13 mouse cellular contexts compared by ENCODE assay signal in the genomic region with DNA sequence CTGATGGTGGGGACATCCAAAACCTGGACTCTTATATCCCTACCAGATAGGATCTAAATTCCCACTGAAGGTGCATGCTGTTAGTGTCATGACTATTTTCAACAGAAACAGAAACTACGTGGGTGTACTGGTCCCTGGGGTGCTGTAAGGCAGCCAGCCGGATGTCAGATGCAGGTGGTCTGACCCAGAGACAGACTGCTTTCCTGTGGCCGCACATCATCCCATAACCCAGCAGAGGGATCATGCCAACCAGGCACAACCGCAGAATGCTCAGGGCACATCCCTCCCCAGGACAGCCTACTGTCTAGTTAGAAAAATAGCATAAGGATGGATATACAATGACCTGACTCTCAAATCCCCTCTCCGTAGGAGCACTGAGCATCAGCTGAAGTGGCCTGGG. TPM values are rescaled to one million over a fixed set of nuclear protein-coding genes. Genes with fewer than 3 reads are reported as not detected.
DNase-seq lines count a peak whose midpoint lies in the region; ATAC-seq and TF ChIP-seq lines count a peak whose summit lies in the region.
"Had no signal": no experiment of that assay in that cellular context is flagged by ENCODE, and none has a peak within 500 bp of the region (broad histone marks: within the 10 kb centered on the region; RNA-seq: fewer than 3 reads in every experiment).

No protein-coding gene starts in this region.

- no peak for ATAC-seq in hindbrain, embryonic 12.5 days (ENCODE audit: low FRiP score)
- ATAC-seq: intestine, embryonic 15.5 days had no signal

- H3K4me2 ChIP-seq in hindbrain, embryonic 12.5 days (replicated peaks) = no peak overlapping the region
- H3K4me2 ChIP-seq: embryonic facial prominence, embryonic 12.5 days; intestine, embryonic 15.5 days; midbrain, embryonic 12.5 days had no signal

- H3K27ac ChIP-seq in layer of hippocampus, adult 2 months = peak overlapping the region; percentile 67
- peak overlapping the region; percentile 11; the same call in 1 of the 2 replicates for H3K27ac ChIP-seq in small intestine, adult 2 months (ENCODE audit: insufficient read depth, low read depth, low read length)
- H3K27ac ChIP-seq in heart, embryonic 10.5 days = no peak overlapping the region
- H3K27ac ChIP-seq in hindbrain, embryonic 12.5 days = no peak overlapping the region
- H3K27ac ChIP-seq: embryonic facial prominence, embryonic 12.5 days; heart, adult 2 months; intestine, embryonic 15.5 days; midbrain, embryonic 12.5 days had no signal

- TF ChIP-seq POLR2A in small intestine, adult 2 months (IDR thresholded peaks at IDR 0.05; ENCODE audit: low read depth, low read length) = no peak

- H3K36me3 ChIP-seq in small intestine, adult 2 months (ENCODE audit: control insufficient read depth, insufficient read depth, low read length) = no peaks in the 10 kb centered on the region
- H3K36me3 ChIP-seq in heart, embryonic 10.5 days = no peaks in the 10 kb centered on the region
- no peaks in the 10 kb centered on the region for H3K36me3 ChIP-seq in hindbrain, embryonic 12.5 days
- H3K36me3 ChIP-seq: embryonic facial prominence, embryonic 12.5 days; intestine, embryonic 15.5 days; midbrain, embryonic 12.5 days had no signal

- peak overlapping the region; percentile 31; the same call in 1 of the 2 replicates for H3K4me3 ChIP-seq in layer of hippocampus, adult 2 months
- peak overlapping the region; percentile 2; the same call in 1 of the 2 replicates for H3K4me3 ChIP-seq in small intestine, adult 2 months (ENCODE audit: low read depth, low read length)
- no peak overlapping the region for H3K4me3 ChIP-seq in heart, embryonic 10.5 days
- no peak overlapping the region for H3K4me3 ChIP-seq in hindbrain, embryonic 12.5 days
- H3K4me3 ChIP-seq: embryonic facial prominence, embryonic 12.5 days; heart, adult 2 months; intestine, embryonic 15.5 days; midbrain, embryonic 12.5 days had no signal

- H3K9me3 ChIP-seq in heart, embryonic 10.5 days = no peaks in the 10 kb centered on the region
- H3K9me3 ChIP-seq in hindbrain, embryonic 12.5 days (replicated peaks) = no peaks in the 10 kb centered on the region
- H3K9me3 ChIP-seq: embryonic facial prominence, embryonic 12.5 days; intestine, embryonic 15.5 days; midbrain, embryonic 12.5 days had no signal

- H3K9ac ChIP-seq in hindbrain, embryonic 12.5 days = no peak overlapping the region
- H3K9ac ChIP-seq: embryonic facial prominence, embryonic 12.5 days; intestine, embryonic 15.5 days; midbrain, embryonic 12.5 days had no signal

- 0 out of 2 replicates have a peak, but pooled peaks have one; percentile 9 for TF ChIP-seq CTCF in layer of hippocampus, adult 2 months (conservative IDR thresholded peaks at IDR 0.05)
- TF ChIP-seq CTCF in small intestine, adult 2 months (IDR thresholded peaks at IDR 0.05; ENCODE audit: extremely low read depth, insufficient read length, insufficient replicate concordance, low read depth, low read length) = no peak

- no peak for DNase-seq in layer of hippocampus, adult 2 months (ENCODE audit: low spot score in 2 of 2)
- no peak for DNase-seq in layer of hippocampus, adult 18-20 months (ENCODE audit: low spot score in 2 of 2)
- peak; percentile 16 for DNase-seq in thymus, postnatal 4 days
- DNase-seq in thymus, postnatal 25 days = no peak
- DNase-seq in heart, embryonic 10.5 days (ENCODE audit: low spot score) = no peak
- DNase-seq: cerebellum, adult 9-11 months; right cerebral cortex, postnatal 4 days had no signal

- no peaks in the 10 kb centered on the region for H3K4me1 ChIP-seq in small intestine, adult 2 months (ENCODE audit: control insufficient read depth, insufficient read depth, insufficient read length, low read length)
- H3K4me1 ChIP-seq in heart, embryonic 10.5 days = no peaks in the 10 kb centered on the region
- no peaks in the 10 kb centered on the region for H3K4me1 ChIP-seq in hindbrain, embryonic 12.5 days
- H3K4me1 ChIP-seq: embryonic facial prominence, embryonic 12.5 days; intestine, embryonic 15.5 days; midbrain, embryonic 12.5 days had no signal

- WGBS in small intestine, adult 2 months = 70% methylated on average over 5 of the region's 5 CpGs
- WGBS in heart, embryonic 10.5 days = 76% methylated on average over 5 of the region's 5 CpGs
- 73% methylated on average over 5 of the region's 5 CpGs for WGBS in hindbrain, embryonic 12.5 days

- no peaks in the 10 kb centered on the region; the same call in 1 of the 2 replicates for H3K27me3 ChIP-seq in small intestine, adult 2 months (ENCODE audit: control insufficient read depth, insufficient read depth, low read length)
- H3K27me3 ChIP-seq in heart, embryonic 10.5 days (ENCODE audit: insufficient read depth, poor library complexity, severe bottlenecking) = no peaks in the 10 kb centered on the region
- H3K27me3 ChIP-seq in hindbrain, embryonic 12.5 days = no peaks in the 10 kb centered on the region
- H3K27me3 ChIP-seq: embryonic facial prominence, embryonic 12.5 days; intestine, embryonic 15.5 days; midbrain, embryonic 12.5 days had no signal

RNA-seq across cellular contexts. Expression of a gene that starts 14.3 kb away (rescaled TPM):
- 100 to 1,000 TPM; 585 to 647 TPM for total RNA-seq in layer of hippocampus, adult 2 months (2021)
- total RNA-seq in layer of hippocampus, adult 18-20 months (2021) = 100 to 1,000 TPM; 537 TPM
- polyA plus RNA-seq in small intestine, adult 2 months (2012; rRNA removed) = 5.6 and 11.4 TPM in 2 replicates
- 1.2 and 1.6 TPM in 2 replicates for polyA plus RNA-seq in heart, embryonic 10.5 days (2016; fragmentation: Nextera tagmentation; extraction: Ambion mirVana)
- polyA plus RNA-seq in hindbrain, embryonic 12.5 days (2016; fragmentation: Nextera tagmentation; extraction: Ambion mirVana) = 10.0 and 10.8 TPM in 2 replicates

Comparison
In these comparisons a context has a peak if more than half of its experiments do, and no peak if none do; other contexts are left out.
1. H3K27ac ChIP-seq: peak in layer of hippocampus, adult 2 months (single experiment) and small intestine, adult 2 months (single experiment); none in heart, embryonic 10.5 days (single experiment) and hindbrain, embryonic 12.5 days (single experiment).
2. H3K4me3 ChIP-seq: peak in layer of hippocampus, adult 2 months (single experiment) and small intestine, adult 2 months (single experiment); none in heart, embryonic 10.5 days (single experiment) and hindbrain, embryonic 12.5 days (single experiment).